Mouse (Mus musculus): ENCODE data around the gene Naa38.

DNA sequence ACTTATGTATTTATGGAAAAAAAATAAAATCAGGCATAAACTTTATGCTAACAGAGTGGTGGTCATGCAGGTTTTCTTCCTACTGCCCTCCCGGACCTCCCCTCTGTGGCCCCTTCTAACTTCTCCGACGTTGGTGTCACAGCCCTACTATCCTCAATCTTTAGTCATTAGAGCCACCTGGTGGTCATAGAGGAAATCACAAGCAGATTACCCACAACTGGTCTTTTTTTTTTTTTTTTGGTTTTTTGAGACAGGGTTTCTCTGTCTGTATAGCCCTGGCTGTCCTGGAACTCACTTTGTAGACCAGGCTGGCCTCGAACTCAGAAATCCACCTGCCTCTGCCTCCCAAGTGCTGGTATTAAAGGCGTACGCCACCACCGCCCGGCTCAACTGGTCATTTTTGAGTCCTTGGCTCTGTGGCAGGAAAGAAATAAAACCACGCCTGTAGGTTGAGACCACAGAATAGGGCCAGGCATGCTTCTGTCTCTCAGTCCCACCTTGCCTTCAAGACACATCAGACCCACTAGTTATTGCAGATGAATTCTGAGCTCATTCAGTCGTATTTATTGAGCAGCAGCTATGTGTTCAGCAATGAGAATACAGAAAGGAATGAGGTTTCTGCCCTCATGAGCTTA, 4.8 kb upstream of the Naa38 start:
- TF ChIP-seq TAL1 (IDR thresholded peaks at IDR 0.05; ENCODE audit: low read length): no peak
- no peak for TF ChIP-seq GATA1 (IDR thresholded peaks at IDR 0.05; ENCODE audit: low read length)
